Mouse (Mus musculus) hindbrain, embryonic 13.5 days (tissue): ENCODE data around the gene Grhl1. TPM values are rescaled to one million over a fixed set of nuclear protein-coding genes. Genes with fewer than 3 reads are reported as not detected.
A peak's percentile ranks its signal among the peaks of the same experiment; 100 is the strongest.
"Not testable (repeated sequence)": the region's sequence is repeated elsewhere in the genome, so short reads cannot be mapped to it uniquely, and the experiment has no call there.

Experiments used
- ATAC-seq: fragments of 200-750 bp; cut with Nextera tagmentation; 2 replicates; pipeline ENCODE4 v1.8.0; 2017; ENCODE audit warnings: moderate TSS enrichment; ENCODE audit not compliant: low FRiP score
- H3K27ac ChIP-seq: fragments of 300-500 bp; sonication (generic); 2 replicates; pipeline ENCODE4 v1.5.1; 2015; ENCODE audit warnings: inconsistent platforms, mild to moderate bottlenecking, moderate library complexity
- H3K27me3 ChIP-seq: fragments of 300-500 bp; sonication (generic); 2 replicates; pipeline ENCODE4 v1.6.1; 2015; ENCODE audit warnings: mild to moderate bottlenecking, inconsistent platforms
- H3K36me3 ChIP-seq: fragments of 300-500 bp; sonication (generic); 2 replicates; pipeline ENCODE4 v1.6.1; 2015; ENCODE audit warnings: mild to moderate bottlenecking, inconsistent platforms
- H3K4me1 ChIP-seq: fragments of 300-500 bp; sonication (generic); replicated peaks from 2 replicates; pipeline ENCODE4 v1.6.1; 2015; ENCODE audit warnings: inconsistent platforms
- H3K4me2 ChIP-seq: fragments of 300-500 bp; sonication (generic); 2 replicates; pipeline ENCODE4 v1.6.1; 2015; ENCODE audit warnings: inconsistent platforms, mild to moderate bottlenecking, moderate library complexity
- H3K4me3 ChIP-seq: fragments of 300-500 bp; sonication (generic); 2 replicates; pipeline ENCODE4 v1.5.1; 2015; ENCODE audit warnings: mild to moderate bottlenecking, inconsistent platforms
- H3K9ac ChIP-seq: fragments of 300-500 bp; sonication (generic); 2 replicates; pipeline ENCODE4 v1.6.1; 2015; ENCODE audit warnings: mild to moderate bottlenecking, inconsistent platforms
- H3K9me3 ChIP-seq: fragments of 300-500 bp; sonication (generic); 2 replicates; pipeline ENCODE4 v1.6.1; 2016; ENCODE audit warnings: inconsistent platforms
- WGBS: fragments of 180-500 bp; shearing (Covaris S2); methylation state at CpG from one replicate; pipeline ENCODE4 v1.1.7; 2015; 5-methylcytosine and 5-hydroxymethylcytosine counted together
- polyA plus RNA-seq: library from polyadenylated mRNA; unstranded; fragments of >200 nt; fragmentation: Nextera tagmentation; extraction: Ambion mirVana; gene quantifications from 2 replicates; pipeline ENCODE4 v1.2.1, GENCODE M21; 2015

Gene Grhl1
- polyA plus RNA-seq, 1 experiment from 2014 or later, result 0.78 TPM

GRCm38 (mm10) chr12:24630220-24630619 lies 58.1 kb downstream of the Grhl1 start:
- Histone ChIP-seq H3K4me3 (no peak overlapping the region), H3K27me3 (no peaks in the 10 kb centered on the region), H3K9ac (no peak overlapping the region), H3K4me2 (no peak overlapping the region), H3K36me3 (no peaks in the 10 kb centered on the region), H3K27ac (no peak overlapping the region), H3K9me3 (no peaks in the 10 kb centered on the region), H3K4me1 (0 out of 2 replicates have a peak, but pooled peaks cover 3% of the 10 kb centered on the region)
- WGBS, result 89% methylated on average over 1 of the region's 1 CpGs
- no peak for ATAC-seq

- Histone ChIP-seq H3K27me3 (no peaks in the 10 kb centered on the region), H3K4me3 (no peak overlapping the region), H3K27ac (no peak overlapping the region), H3K9ac (no peak overlapping the region), H3K4me2 (no peak overlapping the region), H3K36me3 (no peaks in the 10 kb centered on the region), H3K9me3 (no peaks in the 10 kb centered on the region), H3K4me1 (0 out of 2 replicates have a peak, but pooled peaks cover 3% of the 10 kb centered on the region)
- 56% methylated on average over 4 of the region's 4 CpGs for WGBS
- 0 out of 2 replicates have a peak, but pooled peaks have one; percentile 23 for ATAC-seq
Observed at GRCm38 (mm10) chr12:24632404-24632803, 60.3 kb downstream of the Grhl1 start.

- Histone ChIP-seq H3K27ac (no peak overlapping the region), H3K9me3 (no peaks in the 10 kb centered on the region), H3K36me3 (no peaks in the 10 kb centered on the region), H3K9ac (no peak overlapping the region), H3K4me2 (no peak overlapping the region), H3K4me3 (no peak overlapping the region), H3K27me3 (no peaks in the 10 kb centered on the region), H3K4me1 (0 out of 2 replicates have a peak, but pooled peaks cover 3% of the 10 kb centered on the region)
- 80% methylated on average over 1 of the region's 1 CpGs for WGBS
- no peak for ATAC-seq
Observed at GRCm38 (mm10) chr12:24633753-24634191, 61.7 kb downstream of the Grhl1 start.

- no peak overlapping the region for H3K4me3 ChIP-seq
- 85% methylated on average over 4 of the region's 4 CpGs for WGBS
- ATAC-seq, result no peak
Observed at GRCm38 (mm10) chr12:24634212-24634611, 62.1 kb downstream of the Grhl1 start.

GRCm38 (mm10) chr12:24634648-24635047 lies 62.6 kb downstream of the Grhl1 start:
- Histone ChIP-seq H3K9me3 (no peaks in the 10 kb centered on the region), H3K4me3 (no peak overlapping the region), H3K36me3 (no peaks in the 10 kb centered on the region), H3K9ac (no peak overlapping the region), H3K4me1 (0 out of 2 replicates have a peak, but pooled peaks cover 3% of the 10 kb centered on the region), H3K4me2 (no peak overlapping the region), H3K27me3 (no peaks in the 10 kb centered on the region), H3K27ac (no peak overlapping the region)
- no peak for ATAC-seq
- WGBS, result 91% methylated on average over 3 of the region's 3 CpGs

More at GRCm38 (mm10) chr12:24634212-24634611, 62.1 kb downstream of the Grhl1 start:
- no peak overlapping the region for H3K27ac ChIP-seq
- H3K9ac ChIP-seq, result no peak overlapping the region
- no peaks in the 10 kb centered on the region for H3K27me3 ChIP-seq
- no peaks in the 10 kb centered on the region for H3K9me3 ChIP-seq
- H3K4me1 ChIP-seq, result 0 out of 2 replicates have a peak, but pooled peaks cover 3% of the 10 kb centered on the region
- no peak overlapping the region for H3K4me2 ChIP-seq
- H3K36me3 ChIP-seq, result no peaks in the 10 kb centered on the region

GRCm38 (mm10) chr12:24638787-24639186 lies 66.7 kb downstream of the Grhl1 start:
- not testable (repeated sequence) for H3K27me3 ChIP-seq, H3K4me2 ChIP-seq, H3K4me3 ChIP-seq, H3K4me1 ChIP-seq, H3K9ac ChIP-seq, H3K36me3 ChIP-seq, ATAC-seq, H3K9me3 ChIP-seq, H3K27ac ChIP-seq
- 96% methylated on average over 10 of the region's 10 CpGs for WGBS

GRCm38 (mm10) chr12:24642370-24642802 lies 70.3 kb downstream of the Grhl1 start:
- Histone ChIP-seq H3K4me1 (peaks cover 8% of the 10 kb centered on the region; the same call in 1 of the 2 replicates), H3K4me2 (no peak overlapping the region), H3K27me3 (0 out of 2 replicates have a peak, but pooled peaks cover 2% of the 10 kb centered on the region), H3K27ac (peak overlapping the region; percentile 44), H3K9me3 (no peaks in the 10 kb centered on the region), H3K36me3 (no peaks in the 10 kb centered on the region), H3K9ac (no peak overlapping the region), H3K4me3 (no peak overlapping the region)
- WGBS, result 65% methylated on average over 4 of the region's 4 CpGs
- ATAC-seq, result peak; percentile 93

GRCm38 (mm10) chr12:24644125-24644571 lies 72.1 kb downstream of the Grhl1 start:
- no peak overlapping the region for H3K4me2 ChIP-seq
- WGBS, result 56% methylated on average over 1 of the region's 1 CpGs
- H3K4me1 ChIP-seq, result peaks cover 8% of the 10 kb centered on the region; the same call in 1 of the 2 replicates
- H3K27me3 ChIP-seq, result 0 out of 2 replicates have a peak, but pooled peaks cover 3% of the 10 kb centered on the region
- H3K9ac ChIP-seq, result no peak overlapping the region
- no peaks in the 10 kb centered on the region for H3K36me3 ChIP-seq
- no peak for ATAC-seq
- no peak overlapping the region for H3K4me3 ChIP-seq
- no peaks in the 10 kb centered on the region for H3K9me3 ChIP-seq
- no peak overlapping the region for H3K27ac ChIP-seq

GRCm38 (mm10) chr12:24645901-24646300 lies 73.8 kb downstream of the Grhl1 start:
- Histone ChIP-seq H3K27ac (no peak overlapping the region), H3K9ac (no peak overlapping the region), H3K4me3 (no peak overlapping the region), H3K36me3 (no peaks in the 10 kb centered on the region), H3K9me3 (no peaks in the 10 kb centered on the region), H3K4me2 (no peak overlapping the region), H3K4me1 (peaks cover 15% of the 10 kb centered on the region), H3K27me3 (0 out of 2 replicates have a peak, but pooled peaks cover 6% of the 10 kb centered on the region)
- 84% methylated on average over 6 of the region's 6 CpGs for WGBS
- ATAC-seq, result no peak

GRCm38 (mm10) chr12:24648094-24648493 lies 76.0 kb downstream of the Grhl1 start:
- H3K36me3 ChIP-seq, result no peaks in the 10 kb centered on the region
- no peaks in the 10 kb centered on the region for H3K9me3 ChIP-seq
- no peak for ATAC-seq
- H3K4me3 ChIP-seq, result no peak overlapping the region
- H3K4me1 ChIP-seq, result peaks cover 21% of the 10 kb centered on the region
- H3K9ac ChIP-seq, result no peak overlapping the region
- H3K27ac ChIP-seq, result no peak overlapping the region
- 0 out of 2 replicates have a peak, but pooled peaks cover 6% of the 10 kb centered on the region for H3K27me3 ChIP-seq
- 57% methylated on average over 1 of the region's 1 CpGs for WGBS
- no peak overlapping the region for H3K4me2 ChIP-seq

- peaks cover 36% of the 10 kb centered on the region for H3K4me1 ChIP-seq
- peak overlapping the region; percentile 66 for H3K4me2 ChIP-seq
- H3K27ac ChIP-seq, result peak overlapping the region; percentile 96
- H3K9me3 ChIP-seq, result no peaks in the 10 kb centered on the region
- H3K27me3 ChIP-seq, result 0 out of 2 replicates have a peak, but pooled peaks cover 6% of the 10 kb centered on the region
- ATAC-seq, result peak; percentile 14; the same call in 1 of the 2 replicates
- H3K9ac ChIP-seq, result peak overlapping the region; percentile 91
- peaks cover 22% of the 10 kb centered on the region for H3K36me3 ChIP-seq
- WGBS, result 4% methylated on average over 22 of the region's 22 CpGs
- H3K4me3 ChIP-seq, result peak overlapping the region; percentile 80
Observed at GRCm38 (mm10) chr12:24650415-24651062, 78.5 kb downstream of the Grhl1 start.

- Histone ChIP-seq H3K4me3 (peak within 1 kb of the TSS; percentile 80), H3K9ac (peak within 1 kb of the TSS; percentile 91), H3K36me3 (peaks cover 28% of the 10 kb centered on the region), H3K27me3 (0 out of 2 replicates have a peak, but pooled peaks cover 6% of the 10 kb centered on the region), H3K27ac (peak within 1 kb of the TSS; percentile 96), H3K9me3 (no peaks in the 10 kb centered on the region), H3K4me2 (peak within 1 kb of the TSS; percentile 66), H3K4me1 (peaks cover 42% of the 10 kb centered on the region)
- ATAC-seq, result peak; percentile 92
- 0% methylated on average over 41 of the region's 68 CpGs for WGBS
Observed at GRCm38 (mm10) chr12:24651063-24651557, 79.0 kb downstream of the Grhl1 start, which contains the start of gene Klf11. Gene Klf11, plus strand, starts transcription at chr12:24651274.
